Mouse (Mus musculus) lung, postnatal 25 days (tissue): ENCODE data around the gene Blmh.

ENCODE experiments used
- DNase-seq: peaks from one replicate; pipeline ENCODE4 v3.0.0; 2022; ENCODE audit warnings: low spot score

Gene Blmh

DNA sequence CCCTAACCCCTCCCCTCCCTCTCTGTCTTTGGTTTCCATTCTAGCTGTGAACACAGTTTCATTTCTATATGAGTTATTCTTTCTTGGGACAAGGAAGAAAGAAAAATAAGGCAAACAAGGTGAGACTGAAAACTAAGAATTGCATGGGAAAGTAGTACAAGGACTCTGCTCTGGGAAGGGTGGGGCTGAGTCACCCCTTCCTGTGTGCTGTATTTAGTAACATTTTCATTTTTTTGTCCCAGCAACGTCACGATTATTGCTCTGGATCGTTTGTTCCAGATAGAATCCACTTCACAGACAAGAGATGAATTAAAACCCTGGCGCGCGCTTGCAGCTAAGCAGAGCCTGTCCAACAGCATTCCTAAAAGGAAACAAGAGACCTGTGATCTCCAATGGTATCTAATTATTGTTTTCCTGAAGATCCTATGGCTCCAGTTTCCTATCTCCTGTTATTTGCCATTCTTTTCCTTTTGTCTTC, at the start of gene Blmh:
Blmh (plus strand) TSS at position 51 of the 478 bp plus-strand sequence.
- peak; percentile 23 for DNase-seq

GRCm38 (mm10) chr11:76879816-76880215, 44.8 kb upstream of the Blmh start:
- DNase-seq = no peak

DNA sequence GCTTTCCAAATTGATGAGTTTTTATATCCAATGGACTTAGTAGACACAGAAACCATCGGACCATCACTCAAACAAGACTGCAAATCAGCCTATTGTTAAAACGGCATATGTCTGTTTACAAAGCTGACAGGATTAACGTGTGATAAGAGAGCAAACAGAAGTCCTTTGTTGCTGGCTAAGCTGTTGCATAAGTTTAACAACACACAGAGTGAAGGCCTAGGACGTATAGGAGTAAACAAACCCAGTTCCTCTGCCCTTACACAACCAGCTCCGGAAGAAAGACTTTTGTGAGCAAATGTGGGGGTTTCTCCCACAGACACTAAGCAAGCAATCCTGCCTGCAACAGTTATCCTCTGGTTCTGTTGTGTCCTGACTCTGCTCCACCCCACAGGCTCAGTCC, 40.2 kb upstream of the Blmh start:
- no peak for DNase-seq

DNA sequence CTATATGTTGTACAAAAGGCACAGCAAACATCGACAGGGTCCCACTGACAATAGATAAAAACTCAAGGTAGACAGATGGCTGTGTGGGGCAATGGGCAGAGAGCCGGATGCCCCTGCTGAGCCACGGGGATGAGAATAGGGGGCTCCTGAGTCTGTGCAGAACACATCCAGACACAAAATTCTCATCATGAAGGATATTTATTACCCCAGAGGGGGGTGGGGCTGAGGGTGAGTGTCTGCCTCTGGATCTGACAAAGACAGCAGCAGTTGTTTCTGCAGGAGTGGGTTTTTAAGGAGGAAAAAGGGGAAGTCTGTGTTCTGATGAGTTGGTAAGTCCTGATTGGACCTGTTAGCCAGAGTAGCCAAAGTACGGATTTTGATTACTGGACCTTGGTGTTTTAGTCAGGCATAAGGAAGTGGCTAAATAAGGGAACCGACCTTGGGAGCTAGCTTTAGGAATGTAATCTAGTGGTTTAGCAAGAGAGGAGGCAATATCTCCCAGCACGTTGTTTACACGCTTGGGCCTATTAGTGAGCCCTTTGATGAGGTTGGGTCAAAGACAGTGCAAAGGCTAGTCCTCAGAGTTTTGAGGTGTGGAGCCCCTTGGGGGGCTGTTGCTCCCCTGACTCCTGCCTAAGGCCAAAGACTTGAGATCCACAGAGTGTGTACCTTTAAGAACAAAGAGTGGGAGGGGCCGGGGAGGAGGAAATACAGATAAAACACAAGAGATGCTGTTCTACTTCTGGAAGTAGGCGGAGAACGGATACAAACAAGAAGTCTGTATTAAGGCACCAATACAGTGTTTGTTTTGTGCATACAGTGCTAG, 35.1 kb upstream of the Blmh start:
- peak; percentile 65 for DNase-seq

GRCm38 (mm10) chr11:76891171-76891570, 33.4 kb upstream of the Blmh start:
- no peak for DNase-seq

DNA sequence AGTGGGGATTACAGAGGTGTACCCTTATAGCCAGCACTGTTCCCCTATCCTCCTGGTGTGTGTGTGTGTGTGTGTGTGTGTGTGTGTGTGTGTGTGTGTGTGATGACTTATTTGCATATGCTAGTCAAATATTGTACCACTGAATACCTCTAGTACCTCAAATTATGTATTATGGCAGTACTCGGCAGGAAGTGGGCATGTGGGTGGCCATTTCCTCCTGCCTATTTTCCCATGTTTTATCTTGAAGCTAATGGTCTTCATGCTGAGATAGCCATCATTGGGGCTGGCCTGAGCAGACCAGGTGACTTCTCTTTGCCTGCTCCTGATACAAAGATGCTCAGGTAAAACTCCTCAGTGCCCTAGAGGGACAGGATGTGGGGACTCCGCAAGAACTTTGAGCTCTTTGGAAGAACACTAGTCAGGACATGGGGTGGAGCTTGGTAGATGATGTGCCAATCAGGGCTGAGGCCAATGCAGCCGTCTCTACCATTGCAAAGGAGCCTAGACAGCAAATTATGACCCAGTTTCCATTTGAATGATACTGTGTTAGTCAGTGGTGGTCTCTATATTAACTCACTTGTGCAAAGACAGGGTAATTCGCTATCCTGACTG, 32.8 kb upstream of the Blmh start:
- no peak for DNase-seq

- DNase-seq = no peak
Observed at GRCm38 (mm10) chr11:76892972-76893371, 31.6 kb upstream of the Blmh start.

DNA sequence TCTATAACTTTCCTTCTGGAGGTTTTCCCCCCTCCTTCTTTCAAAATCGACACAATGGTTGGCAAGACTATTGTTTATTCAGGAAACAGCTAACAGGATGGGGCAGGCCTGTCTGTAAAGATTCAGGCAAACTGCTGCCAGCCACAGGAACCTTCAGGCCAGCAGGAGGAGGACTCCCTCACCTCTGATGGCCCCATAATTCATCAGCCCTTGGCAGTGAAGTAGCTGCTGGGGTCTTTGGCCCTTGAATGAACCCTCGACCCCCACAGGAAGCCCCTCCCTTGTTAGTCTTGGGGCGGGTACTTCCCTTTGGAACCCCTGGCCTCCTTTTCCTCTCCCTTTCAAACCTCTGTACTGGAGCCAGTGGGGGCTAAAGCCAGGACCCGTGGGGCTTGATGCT, 31.0 kb upstream of the Blmh start:
- DNase-seq = peak; percentile 73

GRCm38 (mm10) chr11:76894240-76894639, 30.4 kb upstream of the Blmh start:
- peak; percentile 76 for DNase-seq

DNA sequence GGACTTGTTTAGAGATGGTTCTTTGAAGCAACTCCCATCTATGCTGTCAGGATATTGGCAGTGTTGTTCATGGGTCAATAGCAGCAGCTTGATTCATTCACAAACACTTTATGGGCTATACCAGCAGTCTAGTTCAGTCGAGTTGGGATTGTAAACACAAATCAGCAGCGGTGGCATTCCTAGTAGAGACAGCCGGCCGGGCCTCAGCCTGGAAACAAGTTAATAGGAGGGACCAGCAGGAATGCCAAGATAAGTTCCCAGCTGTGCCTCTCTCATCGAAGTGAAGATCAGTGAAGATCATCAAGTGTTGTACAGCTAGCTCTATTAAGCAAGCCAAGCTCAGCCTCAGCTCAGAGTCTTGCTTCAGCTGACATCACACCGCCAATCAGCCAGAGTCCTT, 28.2 kb upstream of the Blmh start:
- peak; percentile 45 for DNase-seq

DNA sequence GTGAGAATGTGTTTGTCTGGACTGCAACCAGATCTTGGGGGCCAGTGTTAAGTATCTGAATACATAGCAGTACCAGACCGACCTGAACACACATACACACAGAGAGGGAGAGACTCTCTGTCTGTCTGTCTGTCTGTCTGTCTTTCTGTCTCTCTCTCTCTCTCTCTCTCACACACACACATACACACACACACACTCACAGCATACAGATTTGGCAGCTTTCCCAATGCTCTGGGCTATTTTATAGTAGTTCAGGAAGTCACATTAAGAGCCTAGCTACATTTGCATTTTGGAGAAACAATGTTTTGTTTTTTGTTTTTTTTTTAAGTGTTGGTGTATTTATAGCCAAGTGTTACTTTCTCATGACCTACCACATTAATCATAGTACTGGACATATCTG, 27.5 kb upstream of the Blmh start:
- DNase-seq = no peak

DNA sequence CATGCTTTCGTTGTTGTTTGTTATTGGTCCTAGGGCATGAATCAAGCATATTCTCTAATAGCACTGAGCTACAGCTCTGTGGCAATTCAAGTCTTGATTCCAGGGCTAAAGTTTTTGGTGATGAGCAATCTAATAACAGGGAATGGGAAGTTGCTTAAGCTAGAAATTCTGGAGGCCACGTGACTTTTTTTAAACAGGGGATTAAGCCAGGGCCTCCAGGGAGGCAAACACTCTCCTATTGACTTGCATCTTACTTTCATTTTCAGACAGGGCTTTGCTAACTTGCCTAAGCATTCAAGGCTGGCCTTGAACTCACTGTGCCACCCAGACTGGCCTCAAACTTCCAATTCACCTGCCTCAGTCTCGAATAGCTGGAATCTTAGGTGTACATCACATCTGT, 26.7 kb upstream of the Blmh start:
- DNase-seq = no peak

GRCm38 (mm10) chr11:76898751-76899150, 25.9 kb upstream of the Blmh start:
- DNase-seq = no peak

GRCm38 (mm10) chr11:76899758-76900738, 24.6 kb upstream of the Blmh start:
- peak; percentile 64 for DNase-seq

DNA sequence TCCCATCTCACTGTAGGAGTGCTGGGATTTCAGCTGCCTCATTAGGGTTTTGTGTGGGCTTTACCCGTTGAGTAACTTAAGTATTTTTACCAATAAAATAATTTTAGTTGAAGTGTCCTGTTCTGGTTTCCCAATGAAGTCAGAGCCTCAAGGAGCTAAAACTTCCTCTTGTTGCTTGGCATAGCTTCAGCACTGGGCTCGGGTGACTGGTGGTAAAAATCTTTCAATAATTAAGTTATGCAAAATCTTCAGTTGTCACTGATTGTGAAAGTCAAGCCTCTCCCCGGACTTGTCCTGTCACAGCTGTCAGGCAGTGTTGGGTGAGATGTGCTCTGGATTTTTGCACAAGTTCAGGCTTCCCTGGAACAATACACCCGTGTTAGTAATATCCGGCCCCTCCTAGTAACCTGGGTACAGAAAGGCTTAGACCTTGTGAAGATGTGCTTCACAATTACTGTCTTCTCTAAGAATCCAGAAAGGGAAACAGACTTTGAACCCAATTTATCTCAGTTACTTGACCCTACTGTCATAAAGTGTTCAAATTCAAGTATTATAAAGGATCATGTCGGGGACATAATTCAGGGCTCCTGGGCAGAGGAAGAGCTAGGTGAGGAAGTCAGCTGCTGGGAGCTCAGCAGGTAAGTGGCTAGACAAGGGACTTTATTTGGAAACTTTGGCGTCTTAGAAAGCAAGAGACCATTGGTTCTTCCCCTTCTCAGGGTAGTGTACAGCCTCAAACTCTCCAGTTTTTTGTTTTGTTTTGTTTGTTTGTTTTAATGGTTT, 22.8 kb upstream of the Blmh start, which contains the start of gene Tmigd1:
Tmigd1 (plus strand) TSS at position 581 of the 783 bp plus-strand sequence.
- no peak for DNase-seq

- DNase-seq = no peak
Observed at GRCm38 (mm10) chr11:76904340-76904739, 20.3 kb upstream of the Blmh start.

GRCm38 (mm10) chr11:76908651-76909050, 16.0 kb upstream of the Blmh start:
- DNase-seq = no peak

DNA sequence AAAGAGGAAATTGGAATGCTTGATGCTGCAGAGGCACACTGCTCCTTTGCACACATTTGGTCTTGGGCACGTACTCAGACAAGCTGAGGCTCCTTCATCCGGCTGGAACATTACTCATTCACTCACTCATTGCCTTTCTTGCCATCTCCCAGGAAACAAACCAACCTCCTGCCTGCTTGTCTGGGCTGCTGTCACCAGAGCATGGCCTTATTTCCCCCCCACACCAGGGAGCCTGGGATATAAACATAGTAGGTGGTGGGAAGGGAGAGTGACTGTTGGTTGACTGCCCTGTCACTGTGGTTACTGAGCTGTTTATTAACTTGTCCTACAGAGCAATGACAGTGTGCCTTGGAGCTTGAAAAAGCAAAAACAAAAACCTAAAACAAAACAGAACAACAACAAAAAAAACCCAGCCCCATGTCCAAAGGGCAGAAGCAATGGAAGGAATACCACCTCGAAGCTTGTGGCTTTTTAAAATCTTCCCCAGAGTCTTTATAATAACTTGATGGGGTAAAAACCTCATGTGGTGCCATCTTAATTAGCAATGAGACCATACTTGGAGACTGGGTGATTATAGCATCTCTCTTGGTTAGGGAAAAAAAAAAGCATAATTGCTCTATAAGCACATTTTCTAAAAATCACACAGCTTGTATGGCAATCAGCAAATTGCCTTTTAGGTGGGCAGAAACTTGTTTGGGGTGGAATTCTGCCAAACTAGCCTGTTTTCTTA, 13.1 kb upstream of the Blmh start:
- DNase-seq = peak; percentile 19

DNA sequence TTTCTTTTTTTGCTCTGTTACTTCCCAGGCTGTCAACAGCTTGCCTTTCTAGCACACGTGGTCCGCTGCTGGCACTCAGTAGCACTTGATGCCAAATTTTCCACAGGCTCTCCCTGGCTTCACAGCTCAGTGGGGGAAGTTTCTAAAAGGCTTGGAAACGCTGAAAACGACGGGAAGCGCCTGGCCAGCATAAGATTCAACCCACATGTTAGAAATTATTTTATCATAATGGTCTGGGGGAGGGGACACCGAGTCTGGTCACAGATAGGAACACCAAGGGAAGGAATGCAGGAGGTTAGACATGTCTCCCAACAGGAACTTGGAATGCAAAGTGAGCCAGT, 12.6 kb upstream of the Blmh start:
- no peak for DNase-seq

GRCm38 (mm10) chr11:76914366-76914765, 10.2 kb upstream of the Blmh start:
- no peak for DNase-seq
